Mouse (Mus musculus) heart, embryonic 14.5 days (tissue): ENCODE results near the gene Gins2. TPM values are rescaled to one million over a fixed set of nuclear protein-coding genes. Genes with fewer than 3 reads are reported as not detected.
A peak's percentile ranks its signal among the peaks of the same experiment; 100 is the strongest.

ENCODE experiments used
- ATAC-seq: fragments of 200-750 bp; cut with Nextera tagmentation; 2 replicates; pipeline ENCODE4 v1.8.0; 2017; ENCODE audit warnings: low read depth, moderate TSS enrichment; ENCODE audit not compliant: insufficient number of reproducible peaks, insufficient read depth, low FRiP score
- H3K27ac ChIP-seq, 2 experiments: fragments of 200-500 bp in 1 of 2; fragments of 300-500 bp in 1 of 2; sonication (generic) in 1 of 2; replicated peaks in 1 of 2; 2 replicates each; pipeline ENCODE4 v1.5.1; 2012 to 2014; ENCODE audit warnings: low read depth in 2 of 2, low read length in 2 of 2, control low read depth in 1 of 2, mild to moderate bottlenecking in 1 of 2, mixed read lengths in 1 of 2; ENCODE audit not compliant: control insufficient read depth in 1 of 2, insufficient read depth in 1 of 2
- H3K27me3 ChIP-seq: fragments of 300-500 bp; sonication (generic); 2 replicates; pipeline ENCODE4 v1.6.1; 2014; ENCODE audit warnings: mild to moderate bottlenecking, low read length, control low read depth; ENCODE audit not compliant: control insufficient read depth, insufficient read depth
- H3K36me3 ChIP-seq: fragments of 300-500 bp; sonication (generic); 2 replicates; pipeline ENCODE4 v1.6.1; 2014; ENCODE audit warnings: mild to moderate bottlenecking, control low read depth, low read length, mixed read lengths; ENCODE audit not compliant: control insufficient read depth, insufficient read depth
- H3K4me1 ChIP-seq, 2 experiments: fragments of 200-500 bp in 1 of 2; fragments of 300-500 bp in 1 of 2; sonication (generic) in 1 of 2; 2 replicates each; pipeline ENCODE4 v1.6.1; 2012 to 2014; ENCODE audit warnings: low read length in 2 of 2, control low read depth in 1 of 2, mixed read lengths in 1 of 2; ENCODE audit not compliant: control insufficient read depth in 2 of 2, insufficient read depth in 2 of 2
- H3K4me2 ChIP-seq: fragments of 300-500 bp; sonication (generic); 2 replicates; pipeline ENCODE4 v1.6.1; 2014; ENCODE audit warnings: mild to moderate bottlenecking, low read length
- H3K4me3 ChIP-seq, 2 experiments: fragments of 200-500 bp in 1 of 2; fragments of 300-500 bp in 1 of 2; sonication (generic) in 1 of 2; 2 replicates each; pipeline ENCODE4 v1.5.1; 2012 to 2014; ENCODE audit warnings: low read length in 2 of 2, mild to moderate bottlenecking in 2 of 2, control low read depth in 1 of 2, low read depth in 1 of 2, moderate library complexity in 1 of 2; ENCODE audit not compliant: control insufficient read depth in 1 of 2, insufficient read depth in 1 of 2
- H3K9ac ChIP-seq: fragments of 300-500 bp; sonication (generic); 2 replicates; pipeline ENCODE4 v1.6.1; 2014; ENCODE audit warnings: mild to moderate bottlenecking, low read length
- H3K9me3 ChIP-seq: fragments of 300-500 bp; sonication (generic); 2 replicates; pipeline ENCODE4 v1.6.1; 2016; ENCODE audit warnings: low read length, control low read depth; ENCODE audit not compliant: control insufficient read depth
- WGBS: fragments of 180-500 bp; shearing (Covaris S2); extraction: QIAGEN DNeasy Blood & Tissue Kit; methylation state at CpG from one replicate; pipeline ENCODE4 v1.1.7; 2014; 5-methylcytosine and 5-hydroxymethylcytosine counted together
- microRNA-seq: library from miRNA; unstranded; fragments of <30 nt; microRNA quantifications from one replicate; pipeline ENCODE4, GENCODE M21; 2016
- polyA plus RNA-seq: library from polyadenylated mRNA; unstranded; fragments of >200 nt; fragmentation: Nextera tagmentation; extraction: Ambion mirVana; gene quantifications from 2 replicates; pipeline ENCODE4 v1.2.1, GENCODE M21; 2014

The Gins2 gene
- polyA plus RNA-seq, 1 experiment from 2014 or later, result 51.1 TPM

DNA sequence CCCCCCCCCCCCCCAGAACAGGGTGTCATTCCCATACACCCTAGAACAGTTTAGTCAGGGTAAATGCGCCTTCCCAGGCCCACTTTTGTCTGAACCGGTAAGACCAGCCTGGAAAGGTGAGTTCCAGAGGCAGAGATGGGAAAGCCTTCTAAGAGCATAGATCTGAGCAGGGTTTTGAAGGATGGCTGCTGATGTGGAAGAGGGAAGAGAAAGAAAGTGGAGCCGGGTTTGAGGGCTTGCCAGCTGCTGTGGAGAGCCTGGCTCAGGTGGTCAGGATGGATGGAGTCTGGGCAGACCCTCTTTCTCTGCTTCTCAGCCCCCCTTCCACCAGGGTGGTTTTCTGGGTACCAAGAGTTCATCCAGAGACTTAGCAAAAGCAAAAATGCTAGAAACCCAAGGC is 55.7 kb downstream of the Gins2 start:
- 0 out of 4 replicates have a peak overlapping the region, but pooled peaks of 1 of the 2 experiments have one; percentile 91 for H3K27ac ChIP-seq
- WGBS, result 70% methylated on average over 3 of the region's 3 CpGs
- no peak overlapping the region for H3K4me3 ChIP-seq
- no peaks in the 10 kb centered on the region for H3K36me3 ChIP-seq
- H3K27me3 ChIP-seq, result no peaks in the 10 kb centered on the region
- ATAC-seq, result no peak
- peak overlapping the region; percentile 52 for H3K4me2 ChIP-seq
- peak overlapping the region; percentile 67; the same call in 1 of the 2 replicates for H3K9ac ChIP-seq
- H3K4me1 ChIP-seq, result peaks cover 38 to 71% of the 10 kb centered on the region in 2 experiments
- no peaks in the 10 kb centered on the region for H3K9me3 ChIP-seq

DNA sequence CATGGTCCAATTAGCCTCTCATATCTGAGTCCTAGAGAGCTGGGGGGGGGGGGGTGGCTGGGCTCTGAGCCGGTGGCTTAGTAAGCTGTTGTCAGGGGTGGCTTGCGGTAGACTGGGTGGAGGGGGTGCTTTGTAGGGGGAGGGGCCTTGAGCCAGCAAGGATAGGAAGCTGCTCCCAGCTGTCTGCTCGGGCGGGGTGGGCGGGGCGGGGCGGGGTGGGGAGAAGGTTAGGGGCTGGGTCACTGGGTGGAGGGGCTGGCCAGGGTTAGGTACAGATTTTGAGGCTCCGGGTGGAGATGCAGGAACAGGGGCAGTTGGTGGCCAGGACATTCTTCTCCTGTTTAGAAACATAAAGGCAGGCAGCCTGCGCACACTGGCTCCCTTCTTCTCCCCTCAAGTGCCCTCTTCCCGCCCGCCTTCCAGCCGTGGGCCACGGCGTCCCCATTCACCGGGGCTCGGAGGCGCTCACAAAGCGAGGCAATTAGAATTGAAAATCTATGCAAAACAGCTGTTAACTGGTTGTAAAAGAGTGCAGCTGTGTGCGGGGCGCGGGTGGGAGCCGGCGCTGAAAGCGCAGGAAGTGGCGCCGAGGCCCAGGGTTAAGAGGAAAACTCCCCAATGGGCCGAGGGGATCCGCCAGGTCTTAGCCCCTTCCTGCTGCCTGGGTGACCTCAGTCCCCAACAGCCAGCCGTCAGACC is 56.4 kb downstream of the Gins2 start:
- no peaks in the 10 kb centered on the region for H3K9me3 ChIP-seq
- peak overlapping the region; percentile 67 for H3K9ac ChIP-seq
- H3K4me3 ChIP-seq, result 0 out of 4 replicates have a peak overlapping the region, but pooled peaks of 1 of the 2 experiments have one; percentile 5
- no peaks in the 10 kb centered on the region for H3K36me3 ChIP-seq
- H3K27me3 ChIP-seq, result no peaks in the 10 kb centered on the region
- peaks cover 45 to 74% of the 10 kb centered on the region in 2 experiments for H3K4me1 ChIP-seq
- H3K27ac ChIP-seq, result peak overlapping the region; percentile 62 to 91; a peak in 3 of 4 replicates
- H3K4me2 ChIP-seq, result peak overlapping the region; percentile 52
- ATAC-seq, result no peak
- 11% methylated on average over 29 of the region's 29 CpGs for WGBS

DNA sequence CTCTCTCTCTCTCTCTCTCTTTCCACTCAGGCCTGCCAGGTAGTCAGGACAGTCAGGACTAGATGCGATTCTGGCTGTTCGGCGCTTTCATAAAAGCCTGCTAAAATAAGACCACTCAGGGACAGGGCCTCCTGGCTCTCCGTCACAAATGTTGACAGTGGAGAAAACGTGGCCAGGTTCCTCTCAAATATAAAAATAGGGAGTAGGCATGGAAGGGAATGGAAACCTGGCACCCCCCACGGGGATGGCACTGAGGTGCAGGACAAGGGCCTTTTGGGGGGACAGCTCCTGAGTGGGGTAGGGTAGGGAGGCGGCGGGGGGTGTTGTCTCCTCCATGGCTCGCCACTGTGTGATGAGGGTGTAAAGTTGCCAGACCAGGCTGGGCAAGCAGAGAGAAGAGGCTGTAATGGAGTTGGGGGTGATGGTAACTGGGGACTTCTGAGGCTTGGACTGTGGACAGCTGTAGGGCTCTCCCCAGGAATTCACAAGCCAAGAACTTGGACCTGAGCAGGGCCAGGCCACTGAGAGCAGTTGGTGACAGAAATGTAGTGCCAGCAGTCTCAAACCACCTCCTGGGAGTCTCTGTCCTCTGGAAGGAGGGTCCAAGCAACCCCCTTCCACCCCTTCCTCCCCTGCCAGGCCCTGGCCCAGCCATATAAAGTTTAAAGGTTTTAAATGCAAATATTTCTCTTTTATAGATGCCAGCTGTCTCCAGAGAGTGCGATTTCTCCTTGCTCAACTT is 57.2 kb downstream of the Gins2 start:
- Histone ChIP-seq H3K4me2 (peak overlapping the region; percentile 52), H3K36me3 (no peaks in the 10 kb centered on the region), H3K9me3 (no peaks in the 10 kb centered on the region), H3K4me1 (peaks cover 50 to 80% of the 10 kb centered on the region in 2 experiments), H3K9ac (peak overlapping the region; percentile 67; the same call in 1 of the 2 replicates), H3K4me3 (no peak overlapping the region), H3K27me3 (no peaks in the 10 kb centered on the region), H3K27ac (peak overlapping the region; percentile 62 to 91)
- ATAC-seq, result no peak
- WGBS, result 25% methylated on average over 10 of the region's 10 CpGs

DNA sequence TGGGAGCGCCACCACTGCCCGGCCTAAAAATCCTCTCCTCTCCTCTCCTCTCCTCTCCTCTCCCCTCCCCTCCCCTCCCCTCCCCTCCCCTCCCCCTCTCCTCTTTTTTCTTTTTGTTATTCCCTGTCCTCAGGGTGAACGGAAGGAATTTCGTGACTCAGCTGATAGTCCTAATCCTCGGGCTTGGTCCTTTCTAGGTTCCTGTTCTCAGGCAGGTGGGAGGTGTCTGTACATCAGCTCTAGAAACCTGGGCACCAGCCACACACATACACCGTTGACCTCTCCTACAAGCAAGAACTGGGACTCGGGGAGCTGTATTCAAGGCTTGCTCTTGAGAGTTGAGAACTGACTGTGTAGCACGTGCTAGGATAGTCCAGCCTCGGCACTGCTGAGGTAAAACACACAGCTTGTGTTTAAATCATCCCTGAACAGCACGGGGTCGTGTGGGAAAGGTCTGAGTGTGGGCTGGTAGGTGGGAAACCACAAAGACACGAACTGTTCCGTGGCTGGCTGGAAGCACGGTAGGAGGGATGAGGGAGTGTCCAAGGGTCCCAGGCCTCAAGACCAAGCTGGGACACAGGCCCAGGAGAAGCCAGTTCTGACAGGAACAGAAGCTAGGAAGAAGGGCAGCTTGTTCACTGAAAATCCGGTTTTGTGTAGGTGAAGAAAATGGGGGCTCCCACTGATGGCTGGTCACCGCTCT is 58.0 kb downstream of the Gins2 start:
- Histone ChIP-seq H3K4me3 (no peak overlapping the region), H3K27me3 (no peaks in the 10 kb centered on the region), H3K4me2 (0 out of 2 replicates have a peak overlapping the region, but pooled peaks have one; percentile 52), H3K9me3 (no peaks in the 10 kb centered on the region), H3K27ac (peak overlapping the region; percentile 62 to 91), H3K36me3 (no peaks in the 10 kb centered on the region), H3K9ac (no peak overlapping the region), H3K4me1 (peaks cover 59 to 80% of the 10 kb centered on the region in 2 experiments)
- WGBS, result 41% methylated on average over 16 of the region's 16 CpGs
- no peak for ATAC-seq

DNA sequence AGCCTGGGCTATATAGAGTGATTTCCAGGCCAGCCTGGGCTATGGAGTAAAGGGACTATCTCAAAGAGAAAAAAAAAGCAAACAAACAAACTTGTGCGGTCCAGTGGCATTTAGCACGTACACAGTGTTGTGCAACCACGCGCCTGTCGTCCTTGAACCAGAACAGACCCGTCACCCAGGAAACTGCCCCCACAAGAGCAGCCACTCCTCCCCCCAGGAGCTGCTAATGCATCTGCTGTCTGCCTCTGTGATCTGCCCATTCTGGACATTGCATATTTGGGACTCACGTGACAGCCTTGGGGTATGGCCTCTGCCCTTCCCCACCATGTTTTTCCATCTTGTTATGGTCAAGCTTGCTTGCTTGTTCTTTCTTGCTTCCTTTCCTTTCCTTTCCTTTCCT is 59.9 kb downstream of the Gins2 start:
- Histone ChIP-seq H3K4me1 (peaks cover 68 to 84% of the 10 kb centered on the region in 2 experiments), H3K27me3 (no peaks in the 10 kb centered on the region), H3K36me3 (no peaks in the 10 kb centered on the region), H3K27ac (0 out of 4 replicates have a peak overlapping the region, but pooled peaks of 1 of the 2 experiments have one; percentile 14), H3K4me3 (no peak overlapping the region), H3K9ac (no peak overlapping the region), H3K4me2 (no peak overlapping the region), H3K9me3 (no peaks in the 10 kb centered on the region)
- ATAC-seq, result no peak
- WGBS, result 55% methylated on average over 7 of the region's 7 CpGs

Small RNA genes within 50 kb of the gene (microRNA-seq; reads per million reads assigned to microRNA genes)
- 0.84 reads per million for gene Mir7687

Other genes starting within 250 kb of the Gins2 start
- gene 1190005I06Rik, start 58.3 kb upstream of the Gins2 start, polyA plus RNA-seq, result 5.8 and 6.2 TPM in 2 replicates
- 0.45 and 0.65 TPM in 2 replicates for gene Gm27021, start 78.8 kb upstream of the Gins2 start, polyA plus RNA-seq
- 2,314 and 2,402 TPM in 2 replicates for gene Cox4i1, start 78.9 kb upstream of the Gins2 start, polyA plus RNA-seq
- 166 and 168 TPM in 2 replicates for gene Emc8, start 79.3 kb upstream of the Gins2 start, polyA plus RNA-seq
- gene Irf8, start 147.1 kb upstream of the Gins2 start, polyA plus RNA-seq, result 7.5 and 8.5 TPM in 2 replicates